Mouse (Mus musculus) liver, embryonic 15.5 days (tissue): ENCODE results near the gene Dytn. TPM values are rescaled to one million over a fixed set of nuclear protein-coding genes. Genes with fewer than 3 reads are reported as not detected.

Experiments used
- ATAC-seq: fragments of 200-750 bp; cut with Nextera tagmentation; 2 replicates; pipeline ENCODE4 v1.8.0; 2017; ENCODE audit warnings: moderate number of reproducible peaks, mild to moderate bottlenecking, moderate library complexity; ENCODE audit not compliant: insufficient read depth
- H3K27ac ChIP-seq: fragments of 300-500 bp; sonication (generic); replicated peaks from 2 replicates; pipeline ENCODE4 v1.5.1; 2015; ENCODE audit warnings: mild to moderate bottlenecking, inconsistent platforms
- H3K27me3 ChIP-seq: fragments of 300-500 bp; sonication (generic); 2 replicates; pipeline ENCODE4 v1.6.1; 2015; ENCODE audit warnings: mild to moderate bottlenecking, inconsistent platforms
- H3K36me3 ChIP-seq: fragments of 300-500 bp; sonication (generic); replicated peaks from 2 replicates; pipeline ENCODE4 v1.6.1; 2015; ENCODE audit warnings: moderate library complexity, mild to moderate bottlenecking, inconsistent platforms
- H3K4me1 ChIP-seq: fragments of 300-500 bp; sonication (generic); replicated peaks from 2 replicates; pipeline ENCODE4 v1.6.1; 2015; ENCODE audit warnings: inconsistent platforms
- H3K4me2 ChIP-seq: fragments of 300-500 bp; sonication (generic); 2 replicates; pipeline ENCODE4 v1.6.1; 2015; ENCODE audit warnings: moderate library complexity, mild to moderate bottlenecking, inconsistent platforms
- H3K4me3 ChIP-seq: fragments of 300-500 bp; sonication (generic); replicated peaks from 2 replicates; pipeline ENCODE4 v1.5.1; 2015; ENCODE audit warnings: mild to moderate bottlenecking, inconsistent platforms
- H3K9ac ChIP-seq: fragments of 300-500 bp; sonication (generic); 2 replicates; pipeline ENCODE4 v1.6.1; 2015; ENCODE audit warnings: moderate library complexity, mild to moderate bottlenecking, inconsistent platforms
- H3K9me3 ChIP-seq: fragments of 300-500 bp; sonication (generic); replicated peaks from 2 replicates; pipeline ENCODE4 v1.6.1; 2016; ENCODE audit warnings: inconsistent platforms
- WGBS: fragments of 180-500 bp; shearing (Covaris S2); methylation state at CpG from one replicate; pipeline ENCODE4 v1.1.7; 2015; ENCODE audit warnings: mixed read lengths; ENCODE audit not compliant: insufficient replicate concordance; 5-methylcytosine and 5-hydroxymethylcytosine counted together
- polyA plus RNA-seq: library from polyadenylated mRNA; unstranded; fragments of >200 nt; fragmentation: Nextera tagmentation; extraction: Ambion mirVana; gene quantifications from 2 replicates; pipeline ENCODE4 v1.2.1, GENCODE M21; 2015

Dytn gene
- not detected in 2 replicates for polyA plus RNA-seq

- 61% methylated on average over 4 of the region's 4 CpGs for WGBS
- no peaks in the 10 kb centered on the region for H3K4me1 ChIP-seq
- no peaks in the 10 kb centered on the region for H3K9me3 ChIP-seq
- no peak within 1 kb of the TSS for H3K9ac ChIP-seq
- ATAC-seq, result no peak
- no peaks in the 10 kb centered on the region for H3K36me3 ChIP-seq
- no peak within 1 kb of the TSS for H3K4me3 ChIP-seq
- no peaks in the 10 kb centered on the region for H3K27me3 ChIP-seq
- no peak within 1 kb of the TSS for H3K27ac ChIP-seq
- H3K4me2 ChIP-seq, result no peak within 1 kb of the TSS
Measured at GRCm38 (mm10) chr1:63686827-63687226, at the start of gene Dytn. Dytn (minus strand) TSS chr1:63686927.

- Histone ChIP-seq H3K4me2 (peak within 1 kb of the TSS; percentile 65), H3K36me3 (no peaks in the 10 kb centered on the region), H3K4me3 (peak within 1 kb of the TSS; percentile 73), H3K9ac (peak within 1 kb of the TSS; percentile 56), H3K27me3 (no peaks in the 10 kb centered on the region), H3K27ac (no peak within 1 kb of the TSS), H3K4me1 (peaks cover 21% of the 10 kb centered on the region), H3K9me3 (no peaks in the 10 kb centered on the region)
- peak; percentile 80 for ATAC-seq
- under 1% methylated on average over 31 of the region's 31 CpGs for WGBS
Measured at GRCm38 (mm10) chr1:63730240-63730771, 43.6 kb upstream of the Dytn start, which contains the start of the genes Mdh1b and Fastkd2. Mdh1b (minus strand) TSS chr1:63730318. Fastkd2 (plus strand) TSS chr1:63730614.

GRCm38 (mm10) chr1:63729796-63730195, 43.1 kb upstream of the Dytn start:
- Histone ChIP-seq H3K27ac (no peak overlapping the region), H3K36me3 (no peaks in the 10 kb centered on the region), H3K4me1 (peaks cover 21% of the 10 kb centered on the region), H3K9me3 (no peaks in the 10 kb centered on the region), H3K9ac (no peak overlapping the region), H3K4me3 (peak overlapping the region; percentile 73), H3K27me3 (no peaks in the 10 kb centered on the region), H3K4me2 (peak overlapping the region; percentile 65)
- WGBS, result 54% methylated on average over 8 of the region's 8 CpGs
- peak; percentile 9; the same call in 1 of the 2 replicates for ATAC-seq

GRCm38 (mm10) chr1:63720161-63720560, 33.4 kb upstream of the Dytn start:
- H3K4me3 ChIP-seq, result no peak overlapping the region
- H3K36me3 ChIP-seq, result no peaks in the 10 kb centered on the region
- ATAC-seq, result no peak
- H3K27me3 ChIP-seq, result no peaks in the 10 kb centered on the region
- WGBS, result 68% methylated on average over 7 of the region's 7 CpGs
- H3K4me1 ChIP-seq, result no peaks in the 10 kb centered on the region
- H3K27ac ChIP-seq, result no peak overlapping the region
- H3K9ac ChIP-seq, result no peak overlapping the region
- H3K4me2 ChIP-seq, result no peak overlapping the region
- H3K9me3 ChIP-seq, result no peaks in the 10 kb centered on the region

GRCm38 (mm10) chr1:63708876-63709275, 22.1 kb upstream of the Dytn start:
- no peak overlapping the region for H3K27ac ChIP-seq
- H3K4me2 ChIP-seq, result no peak overlapping the region
- no peak overlapping the region for H3K4me3 ChIP-seq
- 46% methylated on average over 3 of the region's 3 CpGs for WGBS
- no peaks in the 10 kb centered on the region for H3K27me3 ChIP-seq
- H3K36me3 ChIP-seq, result no peaks in the 10 kb centered on the region
- no peak for ATAC-seq
- H3K4me1 ChIP-seq, result no peaks in the 10 kb centered on the region
- H3K9me3 ChIP-seq, result no peaks in the 10 kb centered on the region
- H3K9ac ChIP-seq, result no peak overlapping the region

- no peak overlapping the region for H3K4me3 ChIP-seq
- ATAC-seq, result peak; percentile 60; the same call in 1 of the 2 replicates
- H3K4me2 ChIP-seq, result no peak overlapping the region
- H3K27ac ChIP-seq, result no peak overlapping the region
- no peaks in the 10 kb centered on the region for H3K36me3 ChIP-seq
- no peaks in the 10 kb centered on the region for H3K27me3 ChIP-seq
- H3K4me1 ChIP-seq, result no peaks in the 10 kb centered on the region
- H3K9me3 ChIP-seq, result no peaks in the 10 kb centered on the region
- 62% methylated on average over 5 of the region's 5 CpGs for WGBS
- H3K9ac ChIP-seq, result no peak overlapping the region
Measured at GRCm38 (mm10) chr1:63705733-63706132, 19.0 kb upstream of the Dytn start.

GRCm38 (mm10) chr1:63696861-63697260, 10.1 kb upstream of the Dytn start:
- Histone ChIP-seq H3K4me2 (no peak overlapping the region), H3K9me3 (no peaks in the 10 kb centered on the region), H3K36me3 (no peaks in the 10 kb centered on the region), H3K27me3 (no peaks in the 10 kb centered on the region), H3K9ac (no peak overlapping the region), H3K4me1 (no peaks in the 10 kb centered on the region), H3K4me3 (no peak overlapping the region), H3K27ac (no peak overlapping the region)
- WGBS, result 53% methylated on average over 3 of the region's 3 CpGs
- ATAC-seq, result no peak

GRCm38 (mm10) chr1:63675975-63676374, 10.8 kb downstream of the Dytn start:
- Histone ChIP-seq H3K9me3 (no peaks in the 10 kb centered on the region), H3K27ac (no peak overlapping the region), H3K36me3 (no peaks in the 10 kb centered on the region), H3K4me2 (no peak overlapping the region), H3K9ac (no peak overlapping the region), H3K4me1 (no peaks in the 10 kb centered on the region), H3K4me3 (no peak overlapping the region), H3K27me3 (no peaks in the 10 kb centered on the region)
- ATAC-seq, result no peak
- WGBS, result 68% methylated on average over 3 of the region's 3 CpGs

GRCm38 (mm10) chr1:63668852-63669160, 17.9 kb downstream of the Dytn start:
- no peaks in the 10 kb centered on the region for H3K9me3 ChIP-seq
- H3K36me3 ChIP-seq, result no peaks in the 10 kb centered on the region
- H3K4me1 ChIP-seq, result no peaks in the 10 kb centered on the region
- no peak overlapping the region for H3K4me3 ChIP-seq
- H3K4me2 ChIP-seq, result no peak overlapping the region
- 3% methylated on average over 3 of the region's 3 CpGs for WGBS
- no peaks in the 10 kb centered on the region for H3K27me3 ChIP-seq
- H3K9ac ChIP-seq, result no peak overlapping the region
- no peak overlapping the region for H3K27ac ChIP-seq
- no peak for ATAC-seq

- no peak overlapping the region for H3K27ac ChIP-seq
- H3K4me1 ChIP-seq, result no peaks in the 10 kb centered on the region
- WGBS, result 24% methylated on average over 13 of the region's 13 CpGs
- no peaks in the 10 kb centered on the region for H3K27me3 ChIP-seq
- no peak overlapping the region for H3K9ac ChIP-seq
- ATAC-seq, result no peak
- no peaks in the 10 kb centered on the region for H3K9me3 ChIP-seq
- H3K4me2 ChIP-seq, result no peak overlapping the region
- no peaks in the 10 kb centered on the region for H3K36me3 ChIP-seq
- H3K4me3 ChIP-seq, result no peak overlapping the region
Measured at GRCm38 (mm10) chr1:63667949-63668851, 18.5 kb downstream of the Dytn start.

GRCm38 (mm10) chr1:63667201-63667948, 19.4 kb downstream of the Dytn start:
- no peak overlapping the region for H3K27ac ChIP-seq
- ATAC-seq, result no peak
- no peaks in the 10 kb centered on the region for H3K4me1 ChIP-seq
- 36% methylated on average over 9 of the region's 9 CpGs for WGBS
- no peak overlapping the region for H3K9ac ChIP-seq
- no peaks in the 10 kb centered on the region for H3K9me3 ChIP-seq
- H3K4me3 ChIP-seq, result no peak overlapping the region
- no peaks in the 10 kb centered on the region for H3K27me3 ChIP-seq
- no peaks in the 10 kb centered on the region for H3K36me3 ChIP-seq
- H3K4me2 ChIP-seq, result no peak overlapping the region
